Mouse (Mus musculus) MEL (cell line): ENCODE results near the gene Crybb1. TPM values are rescaled to one million over a fixed set of nuclear protein-coding genes. Genes with fewer than 3 reads are reported as not detected.

ENCODE experiments used
- polyA plus RNA-seq, 2 experiments: library from polyadenylated mRNA; stranded (reverse) in 1 of 2; unstranded in 1 of 2; fragments of >175 nt in 1 of 2; fragments of >200 nt in 1 of 2; gene quantifications; 2 replicates each; pipeline versions ENCODE4 v1.2.1 to v1.2.4; 2012; ENCODE audit warnings: low replicate concordance in 2 of 2, low read depth in 1 of 2; ENCODE audit not compliant: insufficient read length in 2 of 2, insufficient read depth in 1 of 2, missing spikeins in 1 of 2
- total RNA-seq: library from RNA; depleted of rRNA; stranded (reverse); fragments of 300-350 nt; gene quantifications from 2 replicates; pipeline ENCODE4 v1.2.3, GENCODE M21; 2012; rRNA removed

Crybb1 gene
- total and polyA plus RNA-seq, 3 experiments: 0.24 to 0.27 TPM; not detected in 1

Other genes starting within 250 kb of the Crybb1 start
- gene Cryba4, start 3.3 kb upstream of the Crybb1 start, total RNA-seq: 0.29 and 0.39 TPM in 2 replicates
- under 1 TPM in 1 of 2 experiments, not detected in 1; 0.77 TPM for gene Cryba4, start 3.3 kb upstream of the Crybb1 start, polyA plus RNA-seq
- 63.1 and 86.1 TPM in 2 replicates for gene Tpst2, start 20.9 kb downstream of the Crybb1 start, total RNA-seq
- 10 to 100 TPM in 1 of 2 experiments, not detected in 1; 57.8 TPM for gene Tpst2, start 20.9 kb downstream of the Crybb1 start, polyA plus RNA-seq
- gene Tfip11, start 70.5 kb downstream of the Crybb1 start, total RNA-seq: 30.3 and 34.6 TPM in 2 replicates
- gene Tfip11, start 70.5 kb downstream of the Crybb1 start, polyA plus RNA-seq: 10 to 100 TPM in 1 of 2 experiments, not detected in 1; 44.7 TPM
- 29.4 and 36.5 TPM in 2 replicates for gene Srrd, start 87.2 kb downstream of the Crybb1 start, total RNA-seq
- gene Srrd, start 87.2 kb downstream of the Crybb1 start, polyA plus RNA-seq: 10 to 100 TPM in 1 of 2 experiments, not detected in 1; 49.3 TPM
- gene Hps4, start 87.3 kb downstream of the Crybb1 start, total RNA-seq: 28.9 and 37.1 TPM in 2 replicates
- gene Hps4, start 87.3 kb downstream of the Crybb1 start, polyA plus RNA-seq: 10 to 100 TPM in 1 of 2 experiments, not detected in 1; 41.7 TPM
- 0.04 TPM in 1 of 2 replicates, not detected in the other for gene Gm6583, start 100.2 kb downstream of the Crybb1 start, total RNA-seq
- gene Gm6583, start 100.2 kb downstream of the Crybb1 start, polyA plus RNA-seq: under 1 TPM in 1 of 2 experiments, not detected in 1; 0.11 TPM
- 0.08 TPM in 1 of 2 replicates, not detected in the other for gene Asphd2, start 139.1 kb downstream of the Crybb1 start, total RNA-seq
- not detected for gene Asphd2, start 139.1 kb downstream of the Crybb1 start, polyA plus RNA-seq
- gene Gm6588, start 193.6 kb downstream of the Crybb1 start, total RNA-seq: not detected in 2 replicates
- gene Gm6588, start 193.6 kb downstream of the Crybb1 start, polyA plus RNA-seq: not detected